Mouse (Mus musculus) MEL (cell line): ENCODE results near the gene Cstf2.

Experiments used
- CTCF ChIP-seq, 3 experiments: IDR thresholded peaks in 2 of 3; conservative IDR thresholded peaks in 1 of 3; 2 replicates each; pipeline ENCODE4 v1.5.1; 2011 to 2012; ENCODE audit warnings: low read length in 3 of 3, low read depth in 2 of 3, mild to moderate bottlenecking in 2 of 3, improper control_type of control experiment in 1 of 3, inconsistent platforms in 1 of 3, mixed read lengths in 1 of 3, moderate library complexity in 1 of 3; ENCODE audit not compliant: control insufficient read depth in 1 of 3, insufficient read depth in 1 of 3, poor library complexity in 1 of 3, severe bottlenecking in 1 of 3
- SMC3 ChIP-seq: IDR thresholded peaks from 2 replicates; pipeline ENCODE4 v1.6.1; 2011; ENCODE audit warnings: low read depth, low read length, improper control_type of control experiment
- TCF12 ChIP-seq: IDR thresholded peaks from 2 replicates; pipeline ENCODE4 v1.6.1; 2014; ENCODE audit warnings: low read depth, mild to moderate bottlenecking, inconsistent platforms, low read length, improper control_type of control experiment, moderate library complexity

GRCm38 (mm10) chrX:134085453-134085852, 26.5 kb downstream of the Cstf2 start:
- TF ChIP-seq CTCF (IDR thresholded peaks at IDR 0.05 in 2 of 3, conservative IDR thresholded peaks at IDR 0.05 in 1 of 3; ENCODE audit: control insufficient read depth in 1 of 3, insufficient read depth in 1 of 3, low read depth in 2 of 3, low read length in 3 of 3, poor library complexity in 1 of 3, severe bottlenecking in 1 of 3): no peak
- TF ChIP-seq SMC3: no peak
- TF ChIP-seq TCF12: no peak
